Mouse (Mus musculus) cerebellum, adult 2 months (tissue): ENCODE data around the gene Ergic1. TPM values are rescaled to one million over a fixed set of nuclear protein-coding genes. Genes with fewer than 3 reads are reported as not detected.

Experiments used
- DNase-seq, 2 experiments: peaks; one replicate each; pipeline ENCODE4 v3.0.0; 2021
- H3K27ac ChIP-seq: fragments of 200-500 bp; 2 replicates; pipeline ENCODE4 v1.5.1; 2012; ENCODE audit warnings: low read length, control low read depth, inconsistent platforms; ENCODE audit not compliant: insufficient read depth
- H3K27me3 ChIP-seq: fragments of 200-500 bp; 2 replicates; pipeline ENCODE4 v1.6.1; 2012; ENCODE audit warnings: inconsistent platforms, mild to moderate bottlenecking, low read length, moderate library complexity; ENCODE audit not compliant: control insufficient read depth, insufficient read depth
- H3K4me1 ChIP-seq: fragments of 200-500 bp; 2 replicates; pipeline ENCODE4 v1.6.1; 2011; ENCODE audit warnings: low read length; ENCODE audit not compliant: control insufficient read depth, insufficient read depth
- H3K4me3 ChIP-seq: fragments of 200-500 bp; replicated peaks from 2 replicates; pipeline ENCODE3; 2011; ENCODE audit warnings: mild to moderate bottlenecking, low read depth, low read length, control low read depth; ENCODE audit not compliant: insufficient read depth
- CTCF ChIP-seq: fragments of 200-500 bp; IDR thresholded peaks from 2 replicates; pipeline ENCODE4 v1.5.1; 2011; ENCODE audit warnings: low read depth, mild to moderate bottlenecking, control low read depth, low read length, moderate library complexity, borderline replicate concordance; ENCODE audit not compliant: insufficient read depth
- POLR2A ChIP-seq: fragments of 200-500 bp; IDR thresholded peaks from 2 replicates; pipeline ENCODE4 v1.6.1; 2011; ENCODE audit warnings: low read length, control low read depth, borderline replicate concordance; ENCODE audit not compliant: insufficient read depth
- WGBS: fragments of 180-500 bp; shearing (Covaris S2); methylation state at CpG from one replicate; pipeline ENCODE4 v1.1.7; 2018; 5-methylcytosine and 5-hydroxymethylcytosine counted together
- polyA plus RNA-seq: library from polyadenylated mRNA; depleted of rRNA; stranded (reverse); fragments of >200 nt; gene quantifications from 2 replicates; pipeline ENCODE4 v1.2.3, GENCODE M21; 2012; rRNA removed

The Ergic1 gene
- polyA plus RNA-seq, 1 experiment = 137 TPM

DNA sequence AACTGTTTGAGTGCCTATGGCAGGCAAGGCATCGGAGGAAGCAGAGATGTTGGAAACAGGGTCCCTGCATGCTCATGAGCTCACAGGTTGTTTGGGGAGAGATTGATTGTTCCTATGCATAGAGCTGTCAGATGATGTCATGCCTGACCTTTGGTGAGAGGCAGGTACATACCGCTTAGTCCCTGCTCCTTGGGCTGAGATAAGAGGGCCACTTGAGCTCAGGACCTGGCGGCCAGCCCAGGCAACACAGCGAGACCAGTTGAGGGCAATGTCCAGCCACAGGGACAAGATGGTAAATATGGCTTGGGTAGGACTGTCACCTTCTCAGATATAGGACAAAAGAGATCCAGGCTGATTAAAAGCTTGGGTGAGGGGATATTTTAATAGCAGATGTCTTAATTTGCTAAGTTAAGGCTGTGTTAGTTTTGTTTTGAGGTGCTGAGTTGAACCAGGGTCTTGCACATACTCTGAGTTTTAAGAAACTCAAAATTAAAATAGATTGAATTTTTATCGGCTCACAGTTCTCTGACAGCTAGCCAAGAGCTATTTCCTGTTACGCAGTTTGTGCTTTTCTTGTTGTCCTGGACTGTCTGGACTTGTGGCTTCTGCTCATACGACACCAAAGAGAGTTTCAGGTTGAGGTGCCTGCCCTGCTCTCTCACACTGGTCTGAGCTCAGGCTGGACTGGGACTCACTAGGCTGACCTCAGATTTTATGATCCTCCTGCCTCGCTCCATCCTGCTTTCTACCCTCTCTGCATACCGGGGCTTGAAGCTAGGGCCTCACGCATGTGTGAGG is 138.7 kb downstream of the Ergic1 start:
- WGBS = 52% methylated on average over 10 of the region's 10 CpGs
- H3K27ac ChIP-seq = peak overlapping the region; percentile 75; the same call in 1 of the 2 replicates
- H3K27me3 ChIP-seq = no peaks in the 10 kb centered on the region
- TF ChIP-seq CTCF = no peak
- no peak for TF ChIP-seq POLR2A
- no peak overlapping the region for H3K4me3 ChIP-seq
- DNase-seq = peak; percentile 70 to 79
- peaks cover 47% of the 10 kb centered on the region for H3K4me1 ChIP-seq

GRCm38 (mm10) chr17:26701565-26701964 is 140.3 kb downstream of the Ergic1 start:
- Histone ChIP-seq H3K27ac (peak overlapping the region; percentile 24; the same call in 1 of the 2 replicates), H3K27me3 (no peaks in the 10 kb centered on the region), H3K4me1 (peaks cover 38% of the 10 kb centered on the region), H3K4me3 (no peak overlapping the region)
- DNase-seq = peak in 1 of 2 experiments; percentile 51
- no peak for TF ChIP-seq POLR2A
- TF ChIP-seq CTCF = no peak
- WGBS = 39% methylated on average over 13 of the region's 13 CpGs

DNA sequence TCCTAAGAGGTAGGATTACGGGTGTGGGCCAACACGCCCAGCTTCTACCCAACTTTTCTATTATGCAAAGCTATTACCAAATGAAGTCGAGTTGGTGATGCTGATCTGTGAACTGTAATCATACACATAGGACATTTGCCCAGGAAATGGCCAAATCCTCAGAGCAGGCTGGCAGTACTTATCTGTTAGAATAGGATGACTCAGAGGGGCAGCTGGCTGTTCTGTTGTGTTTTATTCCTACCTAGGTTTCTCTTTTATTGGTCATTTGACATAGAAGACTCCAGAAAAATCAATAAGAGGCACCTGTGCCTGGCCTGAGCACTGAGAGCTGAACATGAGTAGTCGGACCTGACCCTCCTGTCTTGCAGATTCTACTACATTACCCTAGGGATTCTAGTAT is 141.3 kb downstream of the Ergic1 start:
- TF ChIP-seq POLR2A (no peak), CTCF (no peak)
- Histone ChIP-seq H3K4me3 (no peak overlapping the region), H3K27me3 (no peaks in the 10 kb centered on the region), H3K4me1 (peaks cover 43% of the 10 kb centered on the region), H3K27ac (peak overlapping the region; percentile 24; the same call in 1 of the 2 replicates)
- WGBS = 73% methylated on average over 4 of the region's 4 CpGs
- DNase-seq = peak in 1 of 2 experiments; percentile 59

- TF ChIP-seq POLR2A = no peak
- TF ChIP-seq CTCF = no peak
- H3K4me3 ChIP-seq = no peak overlapping the region
- peaks cover 46% of the 10 kb centered on the region for H3K4me1 ChIP-seq
- H3K27ac ChIP-seq = no peak overlapping the region
- H3K27me3 ChIP-seq = no peaks in the 10 kb centered on the region
- DNase-seq = peak; percentile 69 to 77
- 38% methylated on average over 4 of the region's 4 CpGs for whole genome bisulfite sequencing
These were observed 142.4 kb downstream of the Ergic1 start for GRCm38 (mm10) chr17:26703671-26704070.

DNA sequence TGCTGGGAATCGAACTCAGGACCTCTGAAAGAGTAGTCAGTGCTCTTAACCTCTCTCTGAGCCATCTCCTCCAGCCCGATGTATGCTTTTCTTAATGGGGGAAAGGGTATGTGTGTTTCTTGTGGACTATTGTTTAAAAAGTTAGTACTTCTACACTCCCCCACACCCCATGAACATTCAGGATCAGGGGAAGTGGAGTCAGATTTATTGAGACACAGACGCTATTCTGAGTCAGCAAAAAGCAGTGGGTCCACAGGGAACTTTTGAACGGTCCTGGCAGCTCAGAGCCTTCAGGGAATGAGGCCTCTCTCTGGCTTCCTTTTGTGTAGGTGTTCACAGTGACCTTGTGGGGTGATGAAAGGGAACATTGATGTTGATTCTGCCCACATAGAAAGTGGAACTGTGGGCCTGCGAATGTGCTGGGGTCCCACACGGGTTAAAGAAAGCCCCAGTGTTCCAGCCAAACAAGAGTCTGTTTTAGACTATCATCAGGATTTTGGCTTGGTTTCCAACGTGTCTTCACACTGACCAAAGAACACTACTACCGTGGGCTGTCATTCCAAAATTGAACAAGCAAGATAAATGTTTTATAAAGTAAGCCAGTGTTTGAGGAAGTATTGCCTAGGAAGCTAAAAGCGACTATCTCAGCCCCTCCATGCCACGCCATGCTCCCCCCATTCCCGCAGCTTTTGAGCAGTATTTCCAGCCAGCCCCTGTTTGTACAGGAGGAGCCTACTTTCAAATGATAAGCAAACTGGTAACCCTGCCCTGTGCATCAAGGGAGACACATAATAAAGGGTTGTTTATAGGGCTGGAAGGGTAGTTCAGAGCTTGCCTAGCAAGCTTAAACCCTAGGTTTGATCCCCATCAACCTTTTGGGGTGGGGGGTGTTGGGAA is 144.4 kb downstream of the Ergic1 start:
- WGBS = 69% methylated on average over 11 of the region's 11 CpGs
- Histone ChIP-seq H3K27ac (no peak overlapping the region), H3K4me1 (peaks cover 44% of the 10 kb centered on the region), H3K4me3 (no peak overlapping the region), H3K27me3 (no peaks in the 10 kb centered on the region)
- TF ChIP-seq CTCF = no peak
- no peak for TF ChIP-seq POLR2A
- peak in 1 of 2 experiments; percentile 16 for DNase-seq

Other genes starting within 250 kb of the Ergic1 start
- gene Neurl1b, start 146.7 kb upstream of the Ergic1 start, polyA plus RNA-seq = 0.84 and 1.1 TPM in 2 replicates
- gene Dusp1, start 639 bp downstream of the Ergic1 start, polyA plus RNA-seq = 62.5 and 67.1 TPM in 2 replicates
- gene Atp6v0e, start 101.7 kb downstream of the Ergic1 start, polyA plus RNA-seq = 99.8 and 105 TPM in 2 replicates
- gene Crebrf, start 154.2 kb downstream of the Ergic1 start, polyA plus RNA-seq = 20.2 and 21.1 TPM in 2 replicates
- 34.5 and 35.6 TPM in 2 replicates for gene Bnip1, start 219.6 kb downstream of the Ergic1 start, polyA plus RNA-seq